Mouse (Mus musculus) lung, adult 18-20 months (tissue): Measurements from ENCODE around the gene Rgs6.

Source experiments
- DNase-seq, 2 experiments: peaks; one replicate each; pipeline ENCODE4 v3.0.0; 2022; ENCODE audit warnings: mixed read lengths in 2 of 2

The Rgs6 gene

GRCm38 (mm10) chr12:83210735-83211134, 622.6 kb downstream of the Rgs6 start:
- DNase-seq, result no peak

GRCm38 (mm10) chr12:83211146-83211822, 623.2 kb downstream of the Rgs6 start:
- no peak for DNase-seq
